Mouse (Mus musculus): ENCODE measurements at regions not wholly inside any gene's neighbourhood (a gene's known extent, or its start where the extent isn't known, plus 50 kb on each side); places are given as distances from the start of the nearest gene placed in this dataset.

- Histone ChIP-seq H3K4me1 (ENCODE audit: control insufficient read depth, insufficient read depth, insufficient read length, low read length) (no peaks in the 10 kb centered on the region), H3K27me3 (ENCODE audit: control insufficient read depth, insufficient read depth, low read length) (no peaks in the 10 kb centered on the region)
- WGBS: 64% methylated on average over 1 of the region's 1 CpGs
Measured at GRCm38 (mm10) chr1:169160220-169160619, 371.0 kb downstream of the Nuf2 start.

GRCm38 (mm10) chr1:169159786-169160185, 371.5 kb downstream of the Nuf2 start:
- no peak overlapping the region for H3K27ac ChIP-seq (ENCODE audit: insufficient read depth, low read depth, low read length)
- H3K4me3 ChIP-seq (ENCODE audit: low read depth, low read length): no peak overlapping the region
- H3K4me1 ChIP-seq (ENCODE audit: control insufficient read depth, insufficient read depth, insufficient read length, low read length): no peaks in the 10 kb centered on the region
- H3K36me3 ChIP-seq (ENCODE audit: control insufficient read depth, insufficient read depth, low read length): no peaks in the 10 kb centered on the region
- TF ChIP-seq POLR2A (IDR thresholded peaks at IDR 0.05; ENCODE audit: low read depth, low read length) (no peak), CTCF (IDR thresholded peaks at IDR 0.05; ENCODE audit: extremely low read depth, insufficient read length, insufficient replicate concordance, low read depth, low read length) (no peak)
- no peaks in the 10 kb centered on the region for H3K27me3 ChIP-seq (ENCODE audit: control insufficient read depth, insufficient read depth, low read length)

More at GRCm38 (mm10) chr1:169160220-169160619, 371.0 kb downstream of the Nuf2 start:
- Histone ChIP-seq H3K36me3 (ENCODE audit: control insufficient read depth, insufficient read depth, low read length) (no peaks in the 10 kb centered on the region), H3K27ac (ENCODE audit: insufficient read depth, low read depth, low read length) (no peak overlapping the region), H3K4me3 (ENCODE audit: low read depth, low read length) (no peak overlapping the region)
- no peak for TF ChIP-seq POLR2A (IDR thresholded peaks at IDR 0.05; ENCODE audit: low read depth, low read length)
- no peak for TF ChIP-seq CTCF (IDR thresholded peaks at IDR 0.05; ENCODE audit: extremely low read depth, insufficient read length, insufficient replicate concordance, low read depth, low read length)

DNA sequence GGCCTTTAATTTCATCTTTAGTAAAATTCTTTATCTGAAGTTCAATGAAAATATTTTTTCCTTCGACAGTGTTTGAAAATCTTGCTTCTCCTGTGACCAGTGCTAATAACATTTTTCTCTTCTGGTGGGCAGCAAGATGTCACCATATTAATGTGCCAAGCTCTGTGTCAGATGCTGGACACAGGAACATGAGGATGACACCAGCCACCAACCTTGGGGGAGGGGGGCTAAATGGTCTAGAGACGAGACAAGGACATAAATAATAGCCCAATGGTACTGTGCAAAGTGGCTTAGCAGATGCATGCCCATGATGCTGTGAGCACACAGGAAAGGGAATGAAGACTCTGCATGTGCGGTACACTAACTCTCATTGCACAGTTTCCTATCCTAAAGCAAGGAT, 373.8 kb downstream of the Nuf2 start:
- TF ChIP-seq POLR2A (IDR thresholded peaks at IDR 0.05; ENCODE audit: low read depth, low read length): no peak
- TF ChIP-seq CTCF (IDR thresholded peaks at IDR 0.05; ENCODE audit: extremely low read depth, insufficient read length, insufficient replicate concordance, low read depth, low read length): no peak
- H3K4me1 ChIP-seq (ENCODE audit: control insufficient read depth, insufficient read depth, insufficient read length, low read length): no peaks in the 10 kb centered on the region
- H3K4me3 ChIP-seq (ENCODE audit: low read depth, low read length): no peak overlapping the region
- WGBS: 82% methylated on average over 3 of the region's 3 CpGs
- no peaks in the 10 kb centered on the region for H3K27me3 ChIP-seq (ENCODE audit: control insufficient read depth, insufficient read depth, low read length)
- H3K27ac ChIP-seq (ENCODE audit: insufficient read depth, low read depth, low read length): no peak overlapping the region
- H3K36me3 ChIP-seq (ENCODE audit: control insufficient read depth, insufficient read depth, low read length): no peaks in the 10 kb centered on the region

DNA sequence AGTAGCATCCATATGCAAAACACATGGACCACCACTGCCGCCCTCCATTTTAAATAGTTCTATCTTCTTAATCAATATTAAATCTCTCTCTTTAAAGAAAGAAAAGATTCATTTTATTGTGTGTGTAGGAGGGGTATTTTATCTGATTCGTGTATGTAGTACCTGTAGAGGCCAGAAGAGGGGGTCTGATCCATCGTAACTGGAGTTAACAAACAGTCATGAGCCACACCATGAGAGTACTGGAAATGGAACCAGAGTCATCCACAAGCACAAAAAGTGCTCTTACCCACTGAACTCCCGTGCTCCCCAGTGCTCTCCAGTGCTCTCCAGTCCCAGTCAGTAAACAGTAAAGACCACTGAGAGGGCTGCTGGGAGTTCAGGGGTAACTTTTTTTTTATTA, 374.4 kb downstream of the Nuf2 start:
- no peak for TF ChIP-seq POLR2A (IDR thresholded peaks at IDR 0.05; ENCODE audit: low read depth, low read length)
- H3K27ac ChIP-seq (ENCODE audit: insufficient read depth, low read depth, low read length): no peak overlapping the region
- WGBS: 80% methylated on average over 4 of the region's 4 CpGs

DNA sequence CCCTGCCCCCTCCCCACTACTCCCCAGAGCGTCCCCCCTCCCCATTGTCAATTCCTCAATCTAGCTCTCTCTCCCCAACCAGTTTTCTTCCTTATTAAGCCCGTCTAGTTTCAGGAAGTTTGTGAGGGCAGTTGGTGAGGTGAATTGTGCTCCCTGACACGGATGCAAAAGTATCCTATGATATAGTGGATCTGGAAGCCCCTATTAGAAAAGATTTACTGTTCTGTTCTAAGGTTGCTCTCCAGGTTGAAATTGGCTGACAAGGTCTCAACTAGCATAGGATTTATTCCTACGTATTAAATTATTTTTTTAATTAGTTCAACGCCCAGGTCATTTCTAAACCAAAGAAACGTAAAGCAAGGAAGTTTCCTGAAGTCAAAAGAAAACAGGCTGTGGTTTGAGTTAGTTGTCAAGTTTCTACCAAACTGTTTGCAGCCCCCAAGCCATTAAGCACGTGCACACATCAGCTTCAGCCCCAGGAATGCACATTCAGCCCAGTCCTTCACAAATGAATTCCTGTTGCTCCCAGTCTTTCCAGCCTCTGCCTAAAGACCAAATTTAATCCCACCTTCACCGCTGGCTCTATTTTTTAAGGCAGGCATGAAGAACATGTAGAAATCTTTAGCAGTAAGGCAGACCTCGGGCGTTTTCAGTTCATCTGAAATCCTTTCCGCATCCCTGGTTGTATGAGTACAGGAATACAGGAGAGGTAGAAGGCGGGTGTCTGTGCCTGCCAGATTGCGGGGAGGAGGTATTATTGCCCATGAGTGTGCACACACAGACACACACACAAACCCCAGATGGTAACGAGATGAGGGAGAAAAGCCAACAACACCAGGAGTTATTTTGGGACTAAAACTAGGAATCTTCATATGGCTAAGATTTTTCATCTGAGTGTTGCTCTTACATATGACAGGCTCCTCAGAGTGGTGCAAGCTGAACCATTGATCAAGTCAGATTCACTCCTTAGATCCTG, 375.5 kb downstream of the Nuf2 start:
- H3K27me3 ChIP-seq (ENCODE audit: control insufficient read depth, insufficient read depth, low read length): no peaks in the 10 kb centered on the region
- no peak overlapping the region for H3K27ac ChIP-seq (ENCODE audit: insufficient read depth, low read depth, low read length)
- 72% methylated on average over 14 of the region's 14 CpGs for WGBS
- TF ChIP-seq POLR2A (IDR thresholded peaks at IDR 0.05; ENCODE audit: low read depth, low read length): no peak
- TF ChIP-seq CTCF (IDR thresholded peaks at IDR 0.05; ENCODE audit: extremely low read depth, insufficient read length, insufficient replicate concordance, low read depth, low read length): no peak
- no peak overlapping the region for H3K4me3 ChIP-seq (ENCODE audit: low read depth, low read length)
- no peaks in the 10 kb centered on the region for H3K4me1 ChIP-seq (ENCODE audit: control insufficient read depth, insufficient read depth, insufficient read length, low read length)
- H3K36me3 ChIP-seq (ENCODE audit: control insufficient read depth, insufficient read depth, low read length): no peaks in the 10 kb centered on the region

More for the DNA sequence above, 374.4 kb downstream of the Nuf2 start:
- H3K36me3 ChIP-seq (ENCODE audit: control insufficient read depth, insufficient read depth, low read length): no peaks in the 10 kb centered on the region
- no peaks in the 10 kb centered on the region for H3K27me3 ChIP-seq (ENCODE audit: control insufficient read depth, insufficient read depth, low read length)
- H3K4me3 ChIP-seq (ENCODE audit: low read depth, low read length): no peak overlapping the region
- no peaks in the 10 kb centered on the region for H3K4me1 ChIP-seq (ENCODE audit: control insufficient read depth, insufficient read depth, insufficient read length, low read length)

DNA sequence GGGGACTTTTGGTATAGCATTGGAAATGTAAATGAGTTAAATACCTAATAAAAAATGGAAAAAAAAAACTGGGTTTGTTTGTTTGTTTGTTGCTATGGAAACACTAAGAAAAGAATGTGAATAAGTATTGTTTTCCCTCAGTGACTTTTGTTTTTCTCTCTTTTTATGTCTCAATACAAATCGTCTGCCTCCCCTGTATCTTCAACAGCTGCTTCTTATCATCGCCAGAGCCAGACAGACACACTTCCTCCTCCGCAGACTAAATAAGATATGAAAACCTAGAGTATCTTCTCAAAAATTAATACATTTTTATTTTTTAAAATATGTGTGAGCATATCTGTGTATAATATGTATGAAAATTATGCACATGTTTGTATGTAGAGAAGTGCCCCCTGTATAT, 389.0 kb downstream of the Nuf2 start:
- TF ChIP-seq CTCF (IDR thresholded peaks at IDR 0.05; ENCODE audit: extremely low read depth, insufficient read length, insufficient replicate concordance, low read depth, low read length) (no peak), POLR2A (IDR thresholded peaks at IDR 0.05; ENCODE audit: low read depth, low read length) (no peak)
- H3K4me3 ChIP-seq (ENCODE audit: low read depth, low read length): no peak overlapping the region
- WGBS: 74% methylated on average over 3 of the region's 3 CpGs
- H3K4me1 ChIP-seq (ENCODE audit: control insufficient read depth, insufficient read depth, insufficient read length, low read length): no peaks in the 10 kb centered on the region
- no peak overlapping the region for H3K27ac ChIP-seq (ENCODE audit: insufficient read depth, low read depth, low read length)
- no peaks in the 10 kb centered on the region for H3K27me3 ChIP-seq (ENCODE audit: control insufficient read depth, insufficient read depth, low read length)
- H3K36me3 ChIP-seq (ENCODE audit: control insufficient read depth, insufficient read depth, low read length): no peaks in the 10 kb centered on the region

DNA sequence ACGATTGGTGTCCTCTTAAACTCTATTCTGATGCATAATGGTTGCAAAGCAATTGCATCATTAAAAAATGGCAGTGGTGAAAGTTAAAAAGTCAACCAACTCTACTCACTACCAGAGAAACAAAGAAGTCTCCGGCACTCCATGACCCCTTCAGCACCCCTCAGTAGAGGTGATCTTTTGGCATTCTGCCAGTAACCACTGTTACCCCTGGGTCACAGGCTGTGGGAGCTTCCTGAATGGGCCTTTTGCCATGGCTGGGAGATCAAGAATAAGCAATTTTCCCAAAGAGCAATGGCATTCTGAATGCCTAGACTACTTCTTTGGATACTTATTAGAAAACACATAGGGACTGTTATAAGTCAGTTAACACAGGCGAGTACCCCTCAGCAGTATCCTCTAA, 391.2 kb downstream of the Nuf2 start:
- 75% methylated on average over 3 of the region's 3 CpGs for WGBS
- no peaks in the 10 kb centered on the region for H3K27me3 ChIP-seq (ENCODE audit: control insufficient read depth, insufficient read depth, low read length)
- H3K4me1 ChIP-seq (ENCODE audit: control insufficient read depth, insufficient read depth, insufficient read length, low read length): no peaks in the 10 kb centered on the region
- no peak overlapping the region for H3K4me3 ChIP-seq (ENCODE audit: low read depth, low read length)
- TF ChIP-seq CTCF (IDR thresholded peaks at IDR 0.05; ENCODE audit: extremely low read depth, insufficient read length, insufficient replicate concordance, low read depth, low read length) (no peak), POLR2A (IDR thresholded peaks at IDR 0.05; ENCODE audit: low read depth, low read length) (no peak)
- H3K27ac ChIP-seq (ENCODE audit: insufficient read depth, low read depth, low read length): no peak overlapping the region
- H3K36me3 ChIP-seq (ENCODE audit: control insufficient read depth, insufficient read depth, low read length): no peaks in the 10 kb centered on the region
